Mouse (Mus musculus): ENCODE measurements around the gene Usp33. TPM values are rescaled to one million over a fixed set of nuclear protein-coding genes. Genes with fewer than 3 reads are reported as not detected.
A peak's percentile ranks its signal among the peaks of the same experiment; 100 is the strongest.

Usp33 gene
- polyA plus RNA-seq, 1 experiment from 2014 or later = 57.6 TPM

- ATAC-seq (ENCODE audit: low read depth) = no peak
- Histone ChIP-seq H3K4me2 (ENCODE audit: low read depth, low read length) (no peak overlapping the region), H3K27ac (ENCODE audit: low read length) (no peak overlapping the region), H3K36me3 (ENCODE audit: control insufficient read depth, insufficient read depth, low read length) (0 out of 2 replicates have a peak, but pooled peaks cover 2% of the 10 kb centered on the region), H3K27me3 (ENCODE audit: control insufficient read depth, insufficient read depth, low read depth, low read length) (no peaks in the 10 kb centered on the region), H3K9ac (ENCODE audit: low read length) (no peak overlapping the region), H3K4me3 (ENCODE audit: low read length) (no peak overlapping the region), H3K9me3 (ENCODE audit: control insufficient read depth, low read length) (no peaks in the 10 kb centered on the region), H3K4me1 (replicated peaks; ENCODE audit: control insufficient read depth, insufficient read depth, low read length) (peaks cover 1% of the 10 kb centered on the region; the same call in 1 of the 2 replicates)
- WGBS = 75% methylated on average over 10 of the region's 10 CpGs
Observed at GRCm38 (mm10) chr3:152353434-152354177, 7.3 kb downstream of the Usp33 start.

- H3K27ac ChIP-seq (ENCODE audit: low read length) = peak overlapping the region; percentile 25; the same call in 1 of the 2 replicates
- no peaks in the 10 kb centered on the region for H3K4me1 ChIP-seq (replicated peaks; ENCODE audit: control insufficient read depth, insufficient read depth, low read length)
- ATAC-seq (ENCODE audit: low read depth) = peak; percentile 92
- no peak overlapping the region for H3K9ac ChIP-seq (ENCODE audit: low read length)
- peaks cover 11% of the 10 kb centered on the region for H3K36me3 ChIP-seq (ENCODE audit: control insufficient read depth, insufficient read depth, low read length)
- no peaks in the 10 kb centered on the region for H3K27me3 ChIP-seq (ENCODE audit: control insufficient read depth, insufficient read depth, low read depth, low read length)
- 16% methylated on average over 5 of the region's 5 CpGs for WGBS
- H3K9me3 ChIP-seq (ENCODE audit: control insufficient read depth, low read length) = no peaks in the 10 kb centered on the region
- H3K4me2 ChIP-seq (ENCODE audit: low read depth, low read length) = no peak overlapping the region
- no peak overlapping the region for H3K4me3 ChIP-seq (ENCODE audit: low read length)
Observed at GRCm38 (mm10) chr3:152355361-152355760, 9.1 kb downstream of the Usp33 start.

- no peak overlapping the region for H3K9ac ChIP-seq (ENCODE audit: low read length)
- H3K36me3 ChIP-seq (ENCODE audit: control insufficient read depth, insufficient read depth, low read length) = peaks cover 14% of the 10 kb centered on the region
- no peak for ATAC-seq (ENCODE audit: low read depth)
- no peak overlapping the region for H3K4me3 ChIP-seq (ENCODE audit: low read length)
- H3K4me1 ChIP-seq (replicated peaks; ENCODE audit: control insufficient read depth, insufficient read depth, low read length) = no peaks in the 10 kb centered on the region
- no peak overlapping the region for H3K4me2 ChIP-seq (ENCODE audit: low read depth, low read length)
- WGBS = 84% methylated on average over 9 of the region's 9 CpGs
- no peak overlapping the region for H3K27ac ChIP-seq (ENCODE audit: low read length)
- no peaks in the 10 kb centered on the region for H3K9me3 ChIP-seq (ENCODE audit: control insufficient read depth, low read length)
- H3K27me3 ChIP-seq (ENCODE audit: control insufficient read depth, insufficient read depth, low read depth, low read length) = no peaks in the 10 kb centered on the region
Observed at GRCm38 (mm10) chr3:152356751-152357150, 10.5 kb downstream of the Usp33 start.

GRCm38 (mm10) chr3:152359151-152359550 lies 12.9 kb downstream of the Usp33 start:
- no peaks in the 10 kb centered on the region for H3K4me1 ChIP-seq (replicated peaks; ENCODE audit: control insufficient read depth, insufficient read depth, low read length)
- H3K9me3 ChIP-seq (ENCODE audit: control insufficient read depth, low read length) = no peaks in the 10 kb centered on the region
- no peak overlapping the region for H3K4me3 ChIP-seq (ENCODE audit: low read length)
- H3K36me3 ChIP-seq (ENCODE audit: control insufficient read depth, insufficient read depth, low read length) = peaks cover 27% of the 10 kb centered on the region
- H3K9ac ChIP-seq (ENCODE audit: low read length) = no peak overlapping the region
- no peak for ATAC-seq (ENCODE audit: low read depth)
- WGBS = 79% methylated on average over 7 of the region's 7 CpGs
- no peak overlapping the region for H3K27ac ChIP-seq (ENCODE audit: low read length)
- no peaks in the 10 kb centered on the region for H3K27me3 ChIP-seq (ENCODE audit: control insufficient read depth, insufficient read depth, low read depth, low read length)
- H3K4me2 ChIP-seq (ENCODE audit: low read depth, low read length) = no peak overlapping the region

- Histone ChIP-seq H3K4me3 (ENCODE audit: low read length) (no peak overlapping the region), H3K9me3 (ENCODE audit: control insufficient read depth, low read length) (no peaks in the 10 kb centered on the region), H3K27me3 (ENCODE audit: control insufficient read depth, insufficient read depth, low read depth, low read length) (no peaks in the 10 kb centered on the region), H3K36me3 (ENCODE audit: control insufficient read depth, insufficient read depth, low read length) (peaks cover 46% of the 10 kb centered on the region), H3K9ac (ENCODE audit: low read length) (no peak overlapping the region), H3K27ac (ENCODE audit: low read length) (no peak overlapping the region), H3K4me2 (ENCODE audit: low read depth, low read length) (no peak overlapping the region), H3K4me1 (replicated peaks; ENCODE audit: control insufficient read depth, insufficient read depth, low read length) (no peaks in the 10 kb centered on the region)
- WGBS = 92% methylated on average over 2 of the region's 2 CpGs
- no peak for ATAC-seq (ENCODE audit: low read depth)
Observed at GRCm38 (mm10) chr3:152364181-152364580, 17.9 kb downstream of the Usp33 start.

- Histone ChIP-seq H3K27ac (ENCODE audit: low read length) (no peak overlapping the region), H3K4me2 (ENCODE audit: low read depth, low read length) (no peak overlapping the region), H3K27me3 (ENCODE audit: control insufficient read depth, insufficient read depth, low read depth, low read length) (no peaks in the 10 kb centered on the region), H3K9me3 (ENCODE audit: control insufficient read depth, low read length) (no peaks in the 10 kb centered on the region), H3K4me1 (replicated peaks; ENCODE audit: control insufficient read depth, insufficient read depth, low read length) (no peaks in the 10 kb centered on the region), H3K4me3 (ENCODE audit: low read length) (no peak overlapping the region), H3K9ac (ENCODE audit: low read length) (no peak overlapping the region), H3K36me3 (ENCODE audit: control insufficient read depth, insufficient read depth, low read length) (peaks cover 34% of the 10 kb centered on the region)
- no peak for ATAC-seq (ENCODE audit: low read depth)
- WGBS = 86% methylated on average over 4 of the region's 4 CpGs
Observed at GRCm38 (mm10) chr3:152376063-152376462, 29.8 kb downstream of the Usp33 start.

- 61% methylated on average over 11 of the region's 11 CpGs for WGBS
- no peak overlapping the region for H3K9ac ChIP-seq (ENCODE audit: low read length)
- H3K27ac ChIP-seq (ENCODE audit: low read length) = no peak overlapping the region
- no peak overlapping the region for H3K4me2 ChIP-seq (ENCODE audit: low read depth, low read length)
- no peaks in the 10 kb centered on the region for H3K27me3 ChIP-seq (ENCODE audit: control insufficient read depth, insufficient read depth, low read depth, low read length)
- H3K36me3 ChIP-seq (ENCODE audit: control insufficient read depth, insufficient read depth, low read length) = peaks cover 33% of the 10 kb centered on the region
- no peaks in the 10 kb centered on the region for H3K4me1 ChIP-seq (replicated peaks; ENCODE audit: control insufficient read depth, insufficient read depth, low read length)
- H3K9me3 ChIP-seq (ENCODE audit: control insufficient read depth, low read length) = no peaks in the 10 kb centered on the region
- ATAC-seq (ENCODE audit: low read depth) = no peak
- no peak overlapping the region for H3K4me3 ChIP-seq (ENCODE audit: low read length)
Observed at GRCm38 (mm10) chr3:152384106-152384505, 37.8 kb downstream of the Usp33 start.

GRCm38 (mm10) chr3:152395350-152396277 lies 49.3 kb downstream of the Usp33 start, which contains the start of gene Zzz3:
TSS of gene Zzz3 (plus strand) at chr3:152395473.
- ATAC-seq (ENCODE audit: low read depth) = peak; percentile 94
- Histone ChIP-seq H3K9me3 (ENCODE audit: control insufficient read depth, low read length) (no peaks in the 10 kb centered on the region), H3K27me3 (ENCODE audit: control insufficient read depth, insufficient read depth, low read depth, low read length) (no peaks in the 10 kb centered on the region), H3K27ac (ENCODE audit: low read length) (peak within 1 kb of the TSS; percentile 94), H3K4me2 (ENCODE audit: low read depth, low read length) (peak within 1 kb of the TSS; percentile 60), H3K36me3 (ENCODE audit: control insufficient read depth, insufficient read depth, low read length) (peaks cover 6% of the 10 kb centered on the region), H3K9ac (ENCODE audit: low read length) (peak within 1 kb of the TSS; percentile 93), H3K4me3 (ENCODE audit: low read length) (peak within 1 kb of the TSS; percentile 84), H3K4me1 (replicated peaks; ENCODE audit: control insufficient read depth, insufficient read depth, low read length) (peaks cover 14% of the 10 kb centered on the region)
- under 1% methylated on average over 86 of the region's 108 CpGs for WGBS

Data from lung, embryonic 16.5 days (tissue).